Mouse (Mus musculus) G1E-ER4 (cell line): ENCODE data around the gene Spa17. TPM values are rescaled to one million over a fixed set of nuclear protein-coding genes. Genes with fewer than 3 reads are reported as not detected.

ENCODE experiments used
- GATA1 ChIP-seq: IDR thresholded peaks from one replicate; pipeline ENCODE4 v1.8.0; 2012; ENCODE audit warnings: low read length, inconsistent platforms
- polyA plus RNA-seq: library from polyadenylated mRNA; stranded (reverse); fragments of >175 nt; gene quantifications from 2 replicates; pipeline ENCODE4 v1.2.3, GENCODE M21; 2012

Spa17 gene
- polyA plus RNA-seq, 1 experiment: 1.4 TPM

DNA sequence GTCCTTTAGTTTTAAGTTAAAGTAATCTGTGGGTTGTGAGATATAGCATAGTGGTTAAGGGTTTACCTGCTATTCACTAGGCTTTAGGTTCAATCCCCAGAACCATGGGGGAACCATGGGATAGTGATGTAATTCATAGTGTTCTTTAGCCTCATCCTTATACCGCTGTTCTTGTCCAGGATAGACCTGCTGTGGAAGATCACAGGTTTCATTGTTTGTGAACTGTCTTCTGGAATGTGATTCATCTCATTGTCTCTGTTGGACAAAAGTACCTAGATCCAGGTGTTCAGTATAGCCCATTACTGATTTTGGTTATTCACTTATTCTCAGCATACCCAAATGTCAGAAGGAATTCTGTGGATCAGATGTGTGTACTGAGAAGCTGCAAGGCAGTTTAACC, 13.7 kb upstream of the Spa17 start:
- TF ChIP-seq GATA1: no peak

DNA sequence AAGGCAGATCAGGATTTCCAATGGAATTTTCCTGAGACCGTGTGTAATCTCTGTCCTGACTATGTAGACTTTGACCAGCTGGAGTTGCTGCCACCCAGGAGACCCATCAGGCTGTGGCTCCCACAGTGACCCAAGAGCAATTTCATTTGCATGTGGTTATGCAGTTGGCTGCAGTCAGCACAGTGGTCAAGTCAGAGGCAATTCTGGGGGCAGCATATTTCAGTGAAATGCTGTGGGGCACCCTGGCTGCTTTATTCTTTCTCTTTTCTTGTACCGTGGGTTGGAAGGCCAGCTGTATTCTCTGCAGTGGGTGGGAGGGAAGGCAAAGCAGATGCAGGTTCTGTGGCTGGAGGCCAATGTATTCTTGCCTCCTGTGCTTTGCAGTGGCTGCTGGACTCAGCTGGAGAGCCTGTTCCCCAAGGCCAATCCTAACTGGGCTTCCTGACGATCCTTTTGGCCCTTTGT, 12.6 kb upstream of the Spa17 start:
- TF ChIP-seq GATA1: no peak

DNA sequence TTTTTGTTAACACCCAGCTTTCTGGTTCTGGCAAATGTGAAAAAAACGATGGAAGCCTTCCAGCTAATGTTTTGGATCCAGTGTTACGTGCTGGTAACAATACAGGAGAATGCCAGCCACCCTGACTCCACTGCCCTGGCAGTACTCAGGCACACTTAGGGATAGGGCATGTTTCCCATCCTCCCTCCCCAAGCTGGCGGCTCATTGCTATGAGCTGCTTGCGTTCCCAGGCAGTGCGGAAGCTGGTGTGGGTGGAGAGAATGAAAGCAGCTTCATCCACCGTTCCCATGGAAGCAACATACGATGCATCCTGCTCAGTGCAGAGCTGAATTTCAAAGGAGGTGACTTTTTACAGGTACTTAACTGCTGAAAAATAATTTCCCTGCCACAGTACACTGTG, 12.1 kb upstream of the Spa17 start:
- no peak for TF ChIP-seq GATA1

DNA sequence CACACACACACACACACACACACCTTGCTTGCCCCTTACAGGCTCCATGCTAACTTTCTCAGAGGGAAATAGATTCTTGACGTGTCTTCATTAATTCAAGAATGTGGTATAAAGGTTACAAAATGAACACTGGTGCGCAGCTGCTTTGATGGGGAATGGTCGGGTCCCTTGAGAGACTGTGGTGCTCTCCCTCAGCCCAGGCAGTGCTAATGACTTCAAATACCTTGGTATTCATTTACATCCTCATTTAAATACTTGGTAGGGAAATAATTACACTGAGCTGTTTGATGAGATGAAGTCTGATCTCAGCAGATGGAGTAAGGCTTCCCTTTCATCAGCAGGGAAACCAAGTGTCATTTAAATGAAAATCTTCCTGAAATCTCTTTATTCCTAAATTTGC, 11.6 kb upstream of the Spa17 start:
- TF ChIP-seq GATA1: no peak

DNA sequence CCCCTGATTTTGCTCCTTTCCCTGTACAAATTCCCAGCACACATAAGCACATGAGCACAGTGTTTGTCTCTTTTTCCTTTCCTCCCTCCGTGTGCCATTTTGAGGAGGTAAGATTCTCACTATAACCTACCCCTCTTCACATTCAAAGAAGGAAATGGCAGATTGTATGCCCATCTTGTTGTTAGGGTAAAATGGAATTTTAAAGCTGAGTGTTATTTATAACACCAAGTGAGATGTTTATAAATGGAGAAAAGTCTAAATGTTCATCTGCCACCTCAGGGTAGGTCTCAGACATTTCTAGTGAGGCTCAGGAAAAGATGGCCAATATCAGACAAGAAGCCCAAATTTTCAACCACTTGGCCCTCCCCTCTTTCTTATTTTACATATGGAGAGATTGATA, 11.0 kb upstream of the Spa17 start:
- no peak for TF ChIP-seq GATA1

DNA sequence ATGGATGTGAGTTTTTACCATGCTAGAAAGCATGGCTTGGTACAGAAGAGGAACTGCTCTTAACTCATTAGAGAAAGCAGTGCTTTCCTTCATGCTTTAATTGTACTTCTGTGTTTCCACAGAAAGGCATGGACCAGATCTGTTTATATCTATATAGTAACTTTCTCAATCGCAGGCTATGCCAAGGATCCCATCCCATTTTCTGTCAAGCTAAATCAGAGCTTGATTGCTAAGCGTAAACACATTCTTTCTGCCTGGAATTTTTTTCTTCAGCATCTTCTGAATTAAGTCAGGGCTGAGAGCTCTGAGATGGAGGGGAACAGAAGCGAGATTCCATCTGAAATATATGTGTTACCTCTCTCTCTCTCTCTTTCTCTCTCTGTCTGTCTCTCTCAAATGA, 10.5 kb upstream of the Spa17 start:
- TF ChIP-seq GATA1: no peak

DNA sequence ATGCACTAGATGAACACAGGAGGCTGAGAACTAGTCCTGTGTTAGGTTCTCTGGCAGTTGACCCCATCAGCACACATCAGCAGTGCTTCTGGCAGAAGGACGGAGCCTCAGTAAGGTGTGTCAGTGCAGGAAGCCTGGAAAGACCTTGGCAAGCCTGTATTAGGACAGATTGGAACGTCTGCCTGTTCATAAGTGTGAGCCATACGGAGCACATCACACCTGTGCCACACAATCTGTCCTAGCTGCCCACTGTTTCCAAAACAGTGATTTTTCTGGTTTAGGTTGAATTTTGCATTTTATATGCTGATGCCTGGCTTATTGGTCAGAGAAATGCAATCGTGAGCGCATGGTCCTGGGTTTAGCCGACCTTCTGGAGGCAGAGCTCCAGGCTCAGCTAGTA, 7.8 kb upstream of the Spa17 start:
- TF ChIP-seq GATA1: no peak

DNA sequence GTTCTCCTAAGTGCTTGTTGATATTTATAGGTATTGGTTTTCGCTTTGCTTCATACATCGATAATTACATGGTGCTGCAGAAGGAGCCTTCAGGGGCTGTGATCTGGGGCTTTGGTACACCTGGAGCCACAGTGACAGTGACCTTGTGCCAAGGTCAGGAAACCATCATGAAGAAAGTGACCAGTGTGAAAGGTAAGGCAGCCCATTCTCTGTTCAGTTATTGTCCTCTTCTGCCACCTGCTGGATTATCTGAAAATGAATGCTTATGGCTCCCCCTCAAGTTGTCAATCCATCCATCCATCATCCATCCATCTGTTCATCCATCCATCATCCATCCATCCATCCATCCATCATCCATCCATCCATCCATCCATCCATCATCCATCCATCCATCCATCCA, 3.2 kb upstream of the Spa17 start:
- no peak for TF ChIP-seq GATA1

DNA sequence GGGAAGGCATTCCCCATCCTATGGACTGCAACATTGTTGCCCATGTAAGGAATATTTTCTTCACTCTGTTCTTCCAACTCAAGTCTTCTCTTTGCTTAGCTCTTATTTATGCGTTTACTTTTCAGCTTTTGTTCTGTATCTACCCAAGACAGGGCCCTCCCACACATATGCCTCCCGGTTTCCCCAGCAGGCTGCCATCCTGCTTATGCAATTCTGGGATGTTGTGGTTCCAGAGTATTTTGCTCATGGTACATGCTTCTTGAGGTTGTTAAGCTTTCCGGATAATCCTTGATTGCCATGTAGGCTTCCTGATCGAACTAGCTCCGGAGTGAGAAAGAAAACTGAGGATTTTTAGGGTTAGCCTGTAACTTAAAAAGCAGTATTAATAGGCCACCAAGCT, 1.7 kb upstream of the Spa17 start:
- TF ChIP-seq GATA1: no peak

DNA sequence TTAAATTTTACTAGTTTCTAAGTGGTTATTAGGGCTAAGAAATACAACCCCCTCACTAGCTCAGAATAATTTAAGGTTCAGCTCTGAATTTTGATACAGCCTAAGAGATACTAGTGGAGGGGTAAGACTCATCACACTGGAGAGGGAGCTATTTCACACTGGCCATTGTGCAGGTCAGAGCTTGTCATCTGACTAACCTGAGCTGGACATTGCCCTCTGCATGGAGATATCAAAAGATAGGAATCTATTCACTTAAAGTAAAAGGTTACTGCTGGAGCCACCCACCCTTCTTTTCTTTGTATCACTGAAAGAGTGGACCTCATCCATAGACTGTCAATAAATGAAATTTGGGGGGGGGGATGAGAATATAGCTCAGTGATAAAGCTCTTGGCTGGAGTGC, 794 bp upstream of the Spa17 start:
- no peak for TF ChIP-seq GATA1

DNA sequence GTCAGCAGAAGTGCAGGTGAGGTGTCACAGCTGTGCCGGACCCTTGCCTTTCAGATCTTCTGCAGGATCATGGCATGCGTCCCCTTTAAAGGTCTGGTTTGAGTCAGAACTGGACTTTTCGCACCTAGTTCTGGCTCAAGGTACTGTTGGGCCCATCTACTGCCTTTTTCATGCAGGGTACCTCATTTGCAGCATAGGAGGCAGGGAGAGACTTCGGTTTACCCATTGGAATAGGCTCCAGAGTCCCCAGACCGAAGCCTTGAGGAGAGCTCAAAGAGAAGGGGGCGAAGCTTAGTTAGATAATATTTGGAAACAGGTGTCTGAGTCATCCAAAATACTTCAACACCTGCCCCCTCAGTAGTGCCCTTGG, 374 bp upstream of the Spa17 start:
- TF ChIP-seq GATA1: no peak

DNA sequence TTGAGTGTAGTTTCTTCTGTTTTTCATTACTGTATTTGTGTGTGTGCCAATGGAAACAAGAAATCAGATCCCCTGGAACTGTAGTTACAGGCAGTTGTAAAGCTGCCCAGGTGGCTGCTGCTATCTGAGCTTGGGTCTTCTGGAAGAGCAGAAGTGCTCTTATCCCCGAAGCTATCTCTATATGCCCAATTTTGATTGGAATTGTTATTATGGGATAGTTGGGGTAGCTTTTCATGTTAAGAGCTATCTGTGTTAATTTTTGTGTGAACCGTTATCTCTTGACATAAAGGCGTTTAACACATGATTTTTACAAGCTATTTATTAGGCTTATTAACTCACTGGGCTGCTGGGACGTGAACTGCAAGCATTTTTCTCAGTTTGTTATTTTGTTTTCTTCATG, 4.0 kb downstream of the Spa17 start:
- no peak for TF ChIP-seq GATA1

DNA sequence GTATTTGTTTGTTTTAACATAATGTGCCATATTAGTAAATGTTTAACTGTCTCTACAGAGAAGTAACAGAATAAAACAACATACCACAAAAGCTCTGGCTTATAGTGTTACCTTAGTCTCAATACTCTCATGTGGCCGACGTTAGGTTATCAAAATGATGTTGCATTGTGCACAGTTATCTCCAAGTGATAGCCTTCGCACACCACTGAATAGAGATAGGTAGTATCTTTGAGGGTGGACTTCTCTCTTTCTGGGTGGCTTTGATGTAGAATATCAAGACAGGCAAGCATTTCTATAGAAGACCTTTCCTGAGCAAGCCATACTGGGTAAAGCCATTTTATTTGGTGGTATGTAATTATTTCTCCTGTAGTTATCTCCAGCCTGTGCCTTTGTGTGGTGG, 8.4 kb downstream of the Spa17 start:
- TF ChIP-seq GATA1: peak; percentile 63

DNA sequence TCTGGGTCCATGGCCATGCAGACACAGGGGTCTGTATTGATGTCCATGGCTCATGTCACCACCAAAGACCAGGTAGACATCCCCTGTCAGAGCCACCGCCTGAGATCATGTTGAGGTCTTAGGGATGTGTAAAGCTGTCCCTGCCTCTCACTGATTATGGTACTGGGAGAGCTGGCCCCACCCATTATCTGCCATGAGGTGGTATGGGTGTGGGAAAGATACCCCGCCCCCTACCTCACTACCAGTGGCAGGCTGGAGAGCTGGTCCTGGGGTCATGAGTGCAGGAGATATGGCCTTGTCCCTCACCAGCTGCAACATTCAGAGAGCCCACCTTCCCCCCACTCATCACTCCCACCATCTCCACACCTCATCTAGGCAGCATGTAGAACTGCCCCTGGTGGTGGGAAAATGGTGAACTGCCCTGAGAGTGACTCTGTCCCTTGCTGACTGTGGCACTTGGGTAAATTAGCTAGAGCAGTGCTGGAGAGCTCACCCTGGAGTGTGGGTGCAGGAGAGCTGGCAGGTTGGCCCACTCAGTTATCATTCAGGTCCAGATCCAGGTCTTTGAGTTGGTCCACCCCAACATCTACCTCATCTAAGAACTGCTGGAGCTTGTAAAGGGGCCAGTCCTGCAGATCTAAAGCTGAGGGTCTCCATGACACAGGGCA, 12.8 kb downstream of the Spa17 start:
- TF ChIP-seq GATA1: no peak

DNA sequence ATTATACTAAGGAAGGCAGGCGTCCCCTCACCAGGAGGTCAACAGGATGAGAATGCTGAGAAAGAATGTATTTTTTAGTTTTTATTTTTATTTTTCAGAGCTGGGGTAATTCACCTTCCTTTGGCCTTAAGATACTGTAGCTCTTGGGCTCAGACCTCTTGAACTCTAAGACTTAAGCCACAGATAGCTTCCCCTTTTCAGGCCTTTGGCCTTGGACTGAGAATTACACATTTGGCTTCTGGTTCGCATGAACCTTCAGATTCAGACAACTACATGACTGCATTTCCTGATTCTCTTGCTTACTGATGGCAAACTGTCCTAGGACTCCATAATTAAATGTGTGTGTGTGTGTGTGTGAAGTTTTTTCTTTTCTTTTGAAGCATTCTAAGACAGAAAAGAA, 14.9 kb downstream of the Spa17 start:
- TF ChIP-seq GATA1: no peak

DNA sequence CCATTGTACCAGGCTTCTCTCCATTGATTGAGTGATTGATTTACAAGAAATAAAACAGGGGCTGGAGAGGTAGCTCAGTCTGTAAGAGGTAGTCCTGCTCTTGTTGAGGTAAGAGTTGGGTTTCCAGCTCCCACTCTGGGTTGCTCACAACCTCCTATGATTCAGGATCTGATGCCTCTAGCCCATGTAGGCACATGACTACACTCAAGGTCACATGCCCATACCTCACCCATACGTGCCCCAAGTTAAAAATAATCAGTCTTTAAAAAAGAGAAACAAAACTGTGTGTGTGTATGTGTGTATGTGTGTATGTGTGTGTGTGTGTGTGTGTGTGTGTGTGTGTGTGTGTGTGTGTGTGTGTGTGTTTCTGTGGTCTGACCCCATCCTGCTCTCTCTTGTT, 18.0 kb downstream of the Spa17 start:
- no peak for TF ChIP-seq GATA1

DNA sequence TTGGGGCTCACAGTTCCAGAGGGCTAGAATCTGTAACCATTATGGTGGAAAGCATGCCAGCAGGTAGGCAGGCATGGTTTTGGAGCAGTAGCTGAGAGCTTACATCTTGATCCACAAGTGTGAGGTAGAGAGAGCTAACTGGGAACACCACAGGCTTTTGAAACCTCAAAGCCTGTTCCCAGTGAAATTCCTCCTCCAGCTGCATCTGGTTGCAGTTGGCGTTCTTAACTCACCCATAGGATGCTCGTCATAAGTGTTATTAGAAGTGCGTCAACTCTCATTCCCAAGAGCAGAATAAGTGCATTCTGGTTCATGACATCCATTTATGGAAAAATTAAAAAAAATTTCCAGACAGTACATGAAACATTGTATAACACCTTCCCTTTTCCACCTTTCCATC, 19.8 kb downstream of the Spa17 start:
- TF ChIP-seq GATA1: no peak

DNA sequence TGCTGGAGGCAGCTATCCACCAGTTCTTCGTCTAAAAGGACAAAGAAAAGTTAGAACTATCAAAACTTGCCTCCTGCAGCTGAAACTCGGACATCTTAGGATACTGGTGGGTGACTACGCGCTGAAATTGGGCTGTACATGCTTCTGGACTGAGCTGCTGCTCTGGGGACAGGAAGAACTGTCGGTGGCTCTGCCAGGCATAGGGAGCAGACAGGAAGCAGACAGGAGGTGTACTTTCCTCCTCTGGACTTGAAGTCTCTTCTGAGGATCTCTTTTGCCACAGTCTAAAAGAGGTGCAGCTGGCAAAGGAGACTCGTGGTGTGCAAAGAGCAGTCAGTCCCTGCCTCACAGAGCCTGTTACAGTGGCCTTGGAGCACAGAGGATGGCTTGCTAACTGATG, 20.9 kb downstream of the Spa17 start:
- TF ChIP-seq GATA1: no peak
